Mouse (Mus musculus): ENCODE measurements at regions not wholly inside any gene's neighbourhood (a gene's known extent, or its start where the extent isn't known, plus 50 kb on each side); places are given as distances from the start of the nearest gene placed in this dataset.

DNA sequence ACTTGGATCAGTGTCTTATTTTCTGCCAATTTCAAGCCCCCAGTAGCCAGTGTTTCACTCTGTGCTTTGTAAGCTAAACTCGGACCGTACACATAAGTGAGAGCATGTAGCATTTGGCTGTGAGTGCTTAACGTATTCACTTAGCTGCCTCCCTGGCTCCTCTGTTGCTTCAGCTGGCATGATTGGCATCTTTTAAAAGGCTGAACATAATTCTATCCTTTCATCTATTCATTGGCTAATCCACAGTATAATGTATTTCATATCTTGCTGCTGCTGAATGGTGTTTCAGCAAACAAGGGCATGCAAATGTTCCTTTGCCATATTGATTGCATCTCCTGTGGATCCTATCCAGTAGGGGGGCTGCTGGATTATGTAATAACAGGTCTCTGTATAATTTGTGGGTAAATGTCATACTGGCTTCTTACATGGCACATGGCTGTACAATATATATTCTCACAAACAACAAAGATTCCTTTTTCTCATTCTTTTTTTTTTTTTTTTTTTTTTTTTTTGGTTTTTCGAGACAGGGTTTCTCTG is 169.5 kb upstream of the Zc3h12c start:
- H3K27ac ChIP-seq (ENCODE audit: low read depth, low read length): no peak overlapping the region
- 82% methylated on average over 4 of the region's 4 CpGs for WGBS
- H3K9ac ChIP-seq (replicated peaks; ENCODE audit: low read depth, low read length): no peak overlapping the region
- no peak overlapping the region for H3K4me2 ChIP-seq (ENCODE audit: low read depth, low read length)
- no peaks in the 10 kb centered on the region for H3K36me3 ChIP-seq (ENCODE audit: control insufficient read depth, insufficient read depth, low read length)
- no peaks in the 10 kb centered on the region for H3K9me3 ChIP-seq (ENCODE audit: control insufficient read depth, low read length)
- H3K4me1 ChIP-seq (ENCODE audit: control insufficient read depth, insufficient read depth, low read length): no peaks in the 10 kb centered on the region
- no peak overlapping the region for H3K4me3 ChIP-seq (ENCODE audit: low read depth, low read length)
- no peaks in the 10 kb centered on the region for H3K27me3 ChIP-seq (ENCODE audit: control insufficient read depth, insufficient read depth, low read length)
- ATAC-seq (ENCODE audit: low read depth): no peak

DNA sequence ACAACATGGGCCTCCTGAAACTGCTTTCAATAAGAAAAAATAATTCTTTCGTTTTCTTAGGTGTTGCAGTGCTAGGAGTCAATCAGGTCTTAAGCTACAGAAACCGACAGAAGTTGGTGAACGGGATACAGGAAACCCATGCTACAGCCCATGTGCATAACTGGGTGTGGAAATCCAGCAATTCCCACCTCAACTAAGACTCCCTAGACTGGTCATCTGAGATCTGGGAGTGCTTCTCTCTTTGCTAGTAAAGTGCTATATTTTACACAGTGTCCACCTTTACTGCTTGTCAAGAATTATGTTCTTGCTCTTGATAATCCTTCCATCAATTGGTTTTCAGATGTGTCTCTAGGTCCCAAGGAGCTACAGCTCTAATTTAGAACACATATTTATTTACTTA is 166.4 kb upstream of the Zc3h12c start:
- Histone ChIP-seq H3K9me3 (ENCODE audit: control insufficient read depth, low read length) (no peaks in the 10 kb centered on the region), H3K9ac (replicated peaks; ENCODE audit: low read depth, low read length) (no peak overlapping the region), H3K4me3 (ENCODE audit: low read depth, low read length) (no peak overlapping the region), H3K4me2 (ENCODE audit: low read depth, low read length) (no peak overlapping the region), H3K27me3 (ENCODE audit: control insufficient read depth, insufficient read depth, low read length) (no peaks in the 10 kb centered on the region), H3K27ac (ENCODE audit: low read depth, low read length) (no peak overlapping the region), H3K36me3 (ENCODE audit: control insufficient read depth, insufficient read depth, low read length) (no peaks in the 10 kb centered on the region), H3K4me1 (ENCODE audit: control insufficient read depth, insufficient read depth, low read length) (no peaks in the 10 kb centered on the region)
- WGBS: 89% methylated on average over 3 of the region's 3 CpGs
- ATAC-seq (ENCODE audit: low read depth): no peak

DNA sequence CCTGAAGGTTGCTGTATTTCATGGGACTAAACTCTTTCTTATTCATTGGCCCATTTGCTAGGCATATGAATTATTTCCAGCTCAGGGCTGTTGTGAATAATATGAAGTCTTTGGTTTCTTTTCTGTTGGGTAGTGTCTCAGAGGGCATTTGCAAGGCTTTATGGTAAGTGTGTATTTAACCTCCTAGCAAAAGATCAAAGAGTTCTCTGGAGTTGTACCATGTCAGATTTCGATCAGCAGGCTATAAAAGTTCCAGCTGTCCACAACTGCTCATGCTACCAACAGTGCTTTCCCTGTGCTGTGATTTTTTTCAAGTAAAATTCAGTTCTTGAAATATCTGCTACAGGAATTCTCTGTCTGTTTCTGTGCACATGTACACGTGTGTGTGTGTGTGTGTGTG is 165.5 kb upstream of the Zc3h12c start:
- Histone ChIP-seq H3K27ac (ENCODE audit: low read depth, low read length) (no peak overlapping the region), H3K4me3 (ENCODE audit: low read depth, low read length) (no peak overlapping the region), H3K4me1 (ENCODE audit: control insufficient read depth, insufficient read depth, low read length) (no peaks in the 10 kb centered on the region), H3K4me2 (ENCODE audit: low read depth, low read length) (no peak overlapping the region), H3K9ac (replicated peaks; ENCODE audit: low read depth, low read length) (no peak overlapping the region), H3K9me3 (ENCODE audit: control insufficient read depth, low read length) (no peaks in the 10 kb centered on the region), H3K36me3 (ENCODE audit: control insufficient read depth, insufficient read depth, low read length) (no peaks in the 10 kb centered on the region), H3K27me3 (ENCODE audit: control insufficient read depth, insufficient read depth, low read length) (no peaks in the 10 kb centered on the region)
- 58% methylated on average over 2 of the region's 2 CpGs for WGBS
- no peak for ATAC-seq (ENCODE audit: low read depth)

DNA sequence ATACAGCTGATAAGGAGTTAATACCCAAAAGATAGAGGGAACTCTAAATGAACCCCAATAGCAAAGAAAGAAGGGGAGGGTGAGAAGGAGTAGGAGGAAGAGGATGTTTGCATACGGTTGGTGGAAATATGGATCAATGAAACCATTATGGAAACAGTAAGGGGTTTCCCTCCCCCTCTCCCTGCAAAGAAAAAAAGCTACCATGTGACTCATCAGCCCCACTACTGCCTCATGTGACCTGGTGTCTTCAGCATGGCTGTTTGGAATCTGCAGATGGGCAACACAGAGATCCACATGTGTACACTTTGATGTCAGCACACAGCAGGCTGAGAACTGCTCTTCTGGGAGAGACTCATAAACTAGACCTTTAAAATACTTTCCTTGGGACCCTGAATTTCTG is 163.4 kb upstream of the Zc3h12c start:
- H3K27ac ChIP-seq (ENCODE audit: low read depth, low read length): no peak overlapping the region

DNA sequence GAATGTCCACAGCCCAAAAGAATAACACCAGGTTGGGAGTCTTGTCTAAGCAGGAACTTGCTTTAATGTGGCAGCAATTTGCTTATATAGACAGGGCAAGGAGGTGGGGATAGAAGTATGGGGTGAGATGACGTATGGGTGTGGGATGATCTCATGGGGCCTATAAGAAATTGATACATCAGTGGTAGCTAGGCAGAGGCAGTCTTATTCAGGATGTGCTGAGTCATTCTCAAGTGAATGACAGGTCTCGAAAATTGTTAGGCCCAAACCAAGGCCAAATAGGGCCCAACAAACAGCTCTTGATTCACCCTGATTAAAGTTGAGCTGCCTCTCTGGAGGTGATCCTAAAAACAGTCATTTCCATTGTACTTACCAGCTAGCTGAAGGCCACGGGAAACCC is 162.3 kb upstream of the Zc3h12c start:
- no peaks in the 10 kb centered on the region for H3K36me3 ChIP-seq (ENCODE audit: control insufficient read depth, insufficient read depth, low read length)
- 88% methylated on average over 3 of the region's 3 CpGs for WGBS
- ATAC-seq (ENCODE audit: low read depth): no peak

More for the DNA sequence above, 163.4 kb upstream of the Zc3h12c start:
- no peak for ATAC-seq (ENCODE audit: low read depth)
- Histone ChIP-seq H3K27me3 (ENCODE audit: control insufficient read depth, insufficient read depth, low read length) (no peaks in the 10 kb centered on the region), H3K36me3 (ENCODE audit: control insufficient read depth, insufficient read depth, low read length) (no peaks in the 10 kb centered on the region), H3K9me3 (ENCODE audit: control insufficient read depth, low read length) (no peaks in the 10 kb centered on the region), H3K9ac (replicated peaks; ENCODE audit: low read depth, low read length) (no peak overlapping the region), H3K4me3 (ENCODE audit: low read depth, low read length) (no peak overlapping the region), H3K4me2 (ENCODE audit: low read depth, low read length) (no peak overlapping the region), H3K4me1 (ENCODE audit: control insufficient read depth, insufficient read depth, low read length) (no peaks in the 10 kb centered on the region)
- 72% methylated on average over 1 of the region's 1 CpGs for WGBS

DNA sequence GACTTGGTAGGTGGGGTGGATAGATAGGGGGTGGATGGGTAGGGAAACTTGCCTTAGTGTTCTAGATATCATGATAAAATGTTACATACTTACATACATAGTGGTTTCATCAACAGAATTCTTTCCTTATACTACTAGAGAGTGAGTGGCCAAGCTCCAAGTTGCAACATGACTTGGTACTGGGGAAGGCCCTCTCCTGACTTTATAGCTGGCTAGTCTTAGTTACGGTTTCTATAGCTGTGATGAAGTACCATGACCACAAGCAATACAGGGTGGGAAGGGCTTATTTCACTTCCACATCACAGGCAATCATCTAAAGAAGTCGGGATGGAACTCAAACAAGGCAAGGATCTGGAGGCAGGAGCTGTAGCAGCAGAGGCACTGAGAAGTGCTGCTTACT is 156.0 kb upstream of the Zc3h12c start:
- no peaks in the 10 kb centered on the region for H3K4me1 ChIP-seq (ENCODE audit: control insufficient read depth, insufficient read depth, low read length)
- ATAC-seq (ENCODE audit: low read depth): no peak
- H3K27me3 ChIP-seq (ENCODE audit: control insufficient read depth, insufficient read depth, low read length): no peaks in the 10 kb centered on the region
- no peak overlapping the region for H3K27ac ChIP-seq (ENCODE audit: low read depth, low read length)
- no peaks in the 10 kb centered on the region for H3K36me3 ChIP-seq (ENCODE audit: control insufficient read depth, insufficient read depth, low read length)
- no peak overlapping the region for H3K4me2 ChIP-seq (ENCODE audit: low read depth, low read length)
- no peak overlapping the region for H3K9ac ChIP-seq (replicated peaks; ENCODE audit: low read depth, low read length)
- H3K9me3 ChIP-seq (ENCODE audit: control insufficient read depth, low read length): no peaks in the 10 kb centered on the region
- no peak overlapping the region for H3K4me3 ChIP-seq (ENCODE audit: low read depth, low read length)
- WGBS: 94% methylated on average over 2 of the region's 2 CpGs

More for the DNA sequence above, 162.3 kb upstream of the Zc3h12c start:
- H3K9me3 ChIP-seq (ENCODE audit: control insufficient read depth, low read length): no peaks in the 10 kb centered on the region
- H3K4me2 ChIP-seq (ENCODE audit: low read depth, low read length): no peak overlapping the region
- no peaks in the 10 kb centered on the region for H3K27me3 ChIP-seq (ENCODE audit: control insufficient read depth, insufficient read depth, low read length)
- no peak overlapping the region for H3K27ac ChIP-seq (ENCODE audit: low read depth, low read length)
- no peak overlapping the region for H3K4me3 ChIP-seq (ENCODE audit: low read depth, low read length)
- H3K4me1 ChIP-seq (ENCODE audit: control insufficient read depth, insufficient read depth, low read length): no peaks in the 10 kb centered on the region
- no peak overlapping the region for H3K9ac ChIP-seq (replicated peaks; ENCODE audit: low read depth, low read length)

DNA sequence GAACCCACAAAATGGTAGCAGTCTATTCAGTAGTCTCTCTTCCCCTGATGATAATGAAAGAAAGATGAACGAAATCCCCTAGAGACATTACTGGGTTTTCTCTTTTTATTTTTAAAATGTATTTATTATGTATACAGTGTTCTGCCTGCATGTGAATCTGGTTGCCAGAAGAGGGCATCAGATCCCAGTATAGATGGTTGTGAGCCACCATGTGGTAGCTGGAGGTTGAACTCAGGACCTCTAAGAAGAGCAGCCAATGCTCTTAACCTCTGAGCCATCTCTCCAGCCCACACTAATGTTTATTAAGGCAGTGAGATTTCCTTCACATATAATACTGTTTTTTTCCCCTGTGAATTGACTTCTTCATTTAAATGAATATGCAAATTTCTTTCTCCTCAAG is 155.4 kb upstream of the Zc3h12c start:
- Histone ChIP-seq H3K4me3 (ENCODE audit: low read depth, low read length) (no peak overlapping the region), H3K27me3 (ENCODE audit: control insufficient read depth, insufficient read depth, low read length) (no peaks in the 10 kb centered on the region), H3K9me3 (ENCODE audit: control insufficient read depth, low read length) (no peaks in the 10 kb centered on the region), H3K4me1 (ENCODE audit: control insufficient read depth, insufficient read depth, low read length) (no peaks in the 10 kb centered on the region), H3K4me2 (ENCODE audit: low read depth, low read length) (no peak overlapping the region), H3K9ac (replicated peaks; ENCODE audit: low read depth, low read length) (no peak overlapping the region), H3K36me3 (ENCODE audit: control insufficient read depth, insufficient read depth, low read length) (no peaks in the 10 kb centered on the region), H3K27ac (ENCODE audit: low read depth, low read length) (no peak overlapping the region)
- no peak for ATAC-seq (ENCODE audit: low read depth)
- WGBS: 81% methylated on average over 1 of the region's 1 CpGs

DNA sequence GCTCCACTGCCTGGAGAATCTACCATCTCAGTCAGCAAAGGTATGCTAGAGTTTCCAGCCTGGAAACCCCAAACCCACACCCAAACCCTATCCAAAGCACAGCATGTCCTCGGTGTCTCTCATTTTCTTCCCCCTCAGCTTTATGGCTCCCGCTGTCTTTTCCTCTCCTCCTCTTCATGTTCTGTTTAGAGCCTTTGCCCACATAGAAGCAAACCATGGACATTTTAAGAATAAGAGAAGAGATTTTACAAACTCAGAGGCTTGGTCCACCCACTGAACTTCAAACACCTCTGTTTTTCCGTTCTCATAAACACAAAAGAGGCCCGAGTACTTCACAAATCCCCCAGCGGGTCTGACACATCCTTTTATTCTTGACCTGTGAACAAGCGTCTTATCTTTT is 154.9 kb upstream of the Zc3h12c start:
- WGBS: 90% methylated on average over 6 of the region's 6 CpGs
- H3K27me3 ChIP-seq (ENCODE audit: control insufficient read depth, insufficient read depth, low read length): no peaks in the 10 kb centered on the region
- H3K36me3 ChIP-seq (ENCODE audit: control insufficient read depth, insufficient read depth, low read length): no peaks in the 10 kb centered on the region
- no peaks in the 10 kb centered on the region for H3K4me1 ChIP-seq (ENCODE audit: control insufficient read depth, insufficient read depth, low read length)
- H3K9me3 ChIP-seq (ENCODE audit: control insufficient read depth, low read length): no peaks in the 10 kb centered on the region
- no peak overlapping the region for H3K4me2 ChIP-seq (ENCODE audit: low read depth, low read length)
- no peak for ATAC-seq (ENCODE audit: low read depth)
- no peak overlapping the region for H3K4me3 ChIP-seq (ENCODE audit: low read depth, low read length)
- H3K9ac ChIP-seq (replicated peaks; ENCODE audit: low read depth, low read length): no peak overlapping the region
- no peak overlapping the region for H3K27ac ChIP-seq (ENCODE audit: low read depth, low read length)

DNA sequence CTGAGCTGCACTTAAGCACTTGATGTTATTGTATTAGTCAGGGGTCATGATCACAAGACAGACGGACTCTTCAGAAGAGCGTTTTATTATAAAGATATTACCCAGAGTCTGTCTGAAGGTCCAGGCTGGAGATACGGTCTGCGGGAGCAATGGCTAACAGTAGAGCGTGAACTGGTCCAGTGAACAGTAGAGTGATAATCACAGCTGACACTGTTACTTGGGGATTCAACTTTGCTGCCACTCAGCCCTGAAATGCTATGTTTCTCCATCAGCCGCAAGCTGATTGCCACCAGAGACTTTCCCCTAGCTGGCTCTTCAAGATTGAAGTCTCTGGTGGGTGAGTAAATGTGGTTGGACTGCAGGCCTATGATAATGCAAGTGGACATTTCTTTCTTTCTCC is 133.1 kb upstream of the Zc3h12c start:
- Histone ChIP-seq H3K4me1 (ENCODE audit: control insufficient read depth, insufficient read depth, low read length) (no peaks in the 10 kb centered on the region), H3K9me3 (ENCODE audit: control insufficient read depth, low read length) (no peaks in the 10 kb centered on the region), H3K27me3 (ENCODE audit: control insufficient read depth, insufficient read depth, low read length) (no peaks in the 10 kb centered on the region), H3K4me3 (ENCODE audit: low read depth, low read length) (no peak overlapping the region), H3K9ac (replicated peaks; ENCODE audit: low read depth, low read length) (no peak overlapping the region), H3K27ac (ENCODE audit: low read depth, low read length) (no peak overlapping the region), H3K4me2 (ENCODE audit: low read depth, low read length) (no peak overlapping the region), H3K36me3 (ENCODE audit: control insufficient read depth, insufficient read depth, low read length) (no peaks in the 10 kb centered on the region)
- WGBS: 86% methylated on average over 6 of the region's 6 CpGs
- no peak for ATAC-seq (ENCODE audit: low read depth)

DNA sequence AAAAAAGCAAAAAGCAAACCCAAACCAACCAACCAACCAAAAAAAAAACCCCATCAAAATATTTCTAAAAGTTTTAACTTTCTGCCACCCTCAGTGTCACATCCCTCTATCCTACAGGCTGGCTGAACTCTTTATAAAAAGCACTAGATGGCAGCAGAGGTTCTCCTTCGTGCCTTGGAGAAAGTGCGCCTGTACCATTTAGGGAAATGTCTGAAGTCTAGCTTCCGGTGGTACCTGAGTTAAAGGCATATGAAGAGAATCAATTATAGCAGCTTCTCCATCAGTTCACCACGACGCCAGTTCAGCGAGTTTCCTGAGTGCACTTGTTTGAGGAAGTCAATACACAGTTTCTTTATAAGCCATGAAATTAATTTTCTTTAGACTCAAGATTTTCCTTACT is 130.0 kb upstream of the Zc3h12c start:
- Histone ChIP-seq H3K4me1 (ENCODE audit: control insufficient read depth, insufficient read depth, low read length) (no peaks in the 10 kb centered on the region), H3K36me3 (ENCODE audit: control insufficient read depth, insufficient read depth, low read length) (no peaks in the 10 kb centered on the region), H3K27ac (ENCODE audit: low read depth, low read length) (no peak overlapping the region), H3K9me3 (ENCODE audit: control insufficient read depth, low read length) (no peaks in the 10 kb centered on the region), H3K4me3 (ENCODE audit: low read depth, low read length) (no peak overlapping the region), H3K4me2 (ENCODE audit: low read depth, low read length) (no peak overlapping the region), H3K27me3 (ENCODE audit: control insufficient read depth, insufficient read depth, low read length) (no peaks in the 10 kb centered on the region), H3K9ac (replicated peaks; ENCODE audit: low read depth, low read length) (no peak overlapping the region)
- 11% methylated on average over 6 of the region's 6 CpGs for WGBS
- peak; percentile 63; the same call in 1 of the 2 replicates for ATAC-seq (ENCODE audit: low read depth)

Data from neural tube, embryonic 14.5 days (tissue).